Mouse (Mus musculus) ES-Bruce4 (cell line): ENCODE results near the gene Kirrel3. TPM values are rescaled to one million over a fixed set of nuclear protein-coding genes. Genes with fewer than 3 reads are reported as not detected.

Experiments
- H3K27ac ChIP-seq: 2 replicates; pipeline ENCODE4 v1.5.1; 2012; ENCODE audit warnings: low read length, inconsistent platforms; ENCODE audit not compliant: insufficient read depth
- H3K27me3 ChIP-seq: 2 replicates; pipeline ENCODE4 v1.6.1; 2012; ENCODE audit warnings: mild to moderate bottlenecking, low read length, inconsistent platforms; ENCODE audit not compliant: control insufficient read depth, poor library complexity, insufficient read depth, severe bottlenecking
- H3K36me3 ChIP-seq: 2 replicates; pipeline ENCODE4 v1.6.1; 2012; ENCODE audit warnings: inconsistent platforms, mild to moderate bottlenecking, low read length, moderate library complexity; ENCODE audit not compliant: control insufficient read depth, poor library complexity, insufficient read depth, severe bottlenecking
- H3K4me1 ChIP-seq: one replicate; pipeline ENCODE4 v1.8.1; 2011; ENCODE audit warnings: low read length; ENCODE audit not compliant: control insufficient read depth, insufficient read depth
- H3K4me3 ChIP-seq: 2 replicates; pipeline ENCODE4 v1.5.1; 2011; ENCODE audit warnings: low read depth, mild to moderate bottlenecking, low read length
- H3K9ac ChIP-seq: 2 replicates; pipeline ENCODE4 v1.6.1; 2012; ENCODE audit warnings: low read depth, mild to moderate bottlenecking, inconsistent platforms; ENCODE audit not compliant: poor library complexity, severe bottlenecking
- H3K9me3 ChIP-seq: replicated peaks from 2 replicates; pipeline ENCODE4 v1.6.1; 2012; ENCODE audit warnings: mild to moderate bottlenecking, low read length, inconsistent platforms; ENCODE audit not compliant: control insufficient read depth, poor library complexity, insufficient read depth, severe bottlenecking
- CTCF ChIP-seq: IDR thresholded peaks from one replicate; pipeline ENCODE4 v1.8.1; 2011; ENCODE audit warnings: low read depth, low read length
- EP300 ChIP-seq: IDR thresholded peaks from 2 replicates; pipeline ENCODE4 v1.6.1; 2011; ENCODE audit warnings: low read depth, low read length; ENCODE audit not compliant: insufficient read depth
- POLR2A ChIP-seq: IDR thresholded peaks from one replicate; pipeline ENCODE4 v1.8.1; 2011; ENCODE audit warnings: low read length; ENCODE audit not compliant: insufficient read depth
- polyA plus RNA-seq: library from polyadenylated mRNA; stranded (reverse); fragments of >200 nt; gene quantifications from 2 replicates; pipeline ENCODE4 v1.2.4, GENCODE M21; 2011; ENCODE audit warnings: low read depth; ENCODE audit not compliant: missing spikeins, insufficient read depth, insufficient read length

Kirrel3 gene
- 0.52 TPM in 1 of 2 replicates, not detected in the other for polyA plus RNA-seq

DNA sequence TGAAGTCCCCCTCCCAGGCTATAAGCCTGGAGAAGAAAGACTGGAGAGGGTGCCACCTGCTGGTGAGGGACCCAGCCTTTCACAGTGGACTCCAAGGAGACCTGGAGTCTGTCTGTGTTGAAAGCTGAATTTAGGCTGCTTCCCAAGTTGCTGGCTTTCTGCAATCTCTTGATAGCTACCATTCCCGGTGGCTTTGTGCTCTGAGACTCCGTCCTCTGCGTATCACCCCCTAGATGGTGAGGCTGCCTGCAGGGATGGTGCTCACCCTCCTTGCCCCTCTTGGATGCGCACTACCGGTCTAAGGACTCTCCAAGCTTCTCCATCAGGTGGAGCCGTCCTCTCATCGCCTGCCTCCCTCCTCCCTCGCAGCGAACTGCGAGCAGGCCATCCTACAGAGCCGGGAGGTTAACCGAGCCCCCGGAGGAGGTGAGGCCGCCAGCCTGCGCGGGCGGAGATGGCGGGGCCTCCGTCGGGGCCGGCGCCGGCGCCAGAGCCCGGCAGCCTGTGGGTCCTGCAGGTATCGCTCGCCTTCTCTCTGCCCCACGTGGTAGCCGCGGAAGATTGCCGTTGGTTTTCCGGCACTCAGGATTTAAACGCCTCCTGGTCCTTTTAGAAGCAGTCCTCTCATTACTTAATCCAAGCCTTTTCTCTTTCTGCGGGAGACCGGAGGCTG lies at the start of gene Kirrel3:
Gene Kirrel3, plus strand, starts transcription at position 136 of the 673 bp plus-strand sequence.
- Histone ChIP-seq H3K4me3 (peak within 1 kb of the TSS; percentile 52), H3K36me3 (no peaks in the 10 kb centered on the region), H3K9me3 (no peaks in the 10 kb centered on the region), H3K9ac (peak within 1 kb of the TSS; percentile 26), H3K4me1 (no peaks in the 10 kb centered on the region), H3K27me3 (peaks cover 11% of the 10 kb centered on the region; the same call in 1 of the 2 replicates), H3K27ac (no peak within 1 kb of the TSS)
- peak; percentile 40 for TF ChIP-seq CTCF
- TF ChIP-seq EP300: no peak

DNA sequence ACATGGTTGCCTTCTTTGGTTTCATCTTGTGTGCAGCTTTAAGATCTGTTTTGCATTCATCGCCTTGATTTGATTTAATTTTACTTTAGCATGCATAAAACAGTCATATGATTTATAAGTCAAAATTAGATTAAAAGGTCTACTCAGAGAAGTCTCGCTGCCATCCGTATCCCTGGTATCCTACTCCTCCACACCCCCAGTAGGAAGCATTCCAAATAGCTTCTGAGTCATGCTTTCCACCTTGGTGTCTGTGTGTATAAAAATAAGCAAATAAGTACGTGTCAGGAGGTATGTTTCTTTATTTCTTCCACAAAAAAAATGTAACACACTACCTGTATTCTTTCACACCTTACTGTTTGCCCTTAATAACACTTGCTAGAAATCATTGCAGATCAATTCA lies 45.0 kb upstream of the Kirrel3 start:
- Histone ChIP-seq H3K27me3 (peaks cover 3% of the 10 kb centered on the region; the same call in 1 of the 2 replicates), H3K4me3 (no peak overlapping the region), H3K4me1 (no peaks in the 10 kb centered on the region), H3K27ac (no peak overlapping the region), H3K9ac (no peak overlapping the region), H3K36me3 (no peaks in the 10 kb centered on the region), H3K9me3 (peaks cover 7% of the 10 kb centered on the region; the same call in 1 of the 2 replicates)
- TF ChIP-seq POLR2A (no peak), CTCF (no peak), EP300 (no peak)

DNA sequence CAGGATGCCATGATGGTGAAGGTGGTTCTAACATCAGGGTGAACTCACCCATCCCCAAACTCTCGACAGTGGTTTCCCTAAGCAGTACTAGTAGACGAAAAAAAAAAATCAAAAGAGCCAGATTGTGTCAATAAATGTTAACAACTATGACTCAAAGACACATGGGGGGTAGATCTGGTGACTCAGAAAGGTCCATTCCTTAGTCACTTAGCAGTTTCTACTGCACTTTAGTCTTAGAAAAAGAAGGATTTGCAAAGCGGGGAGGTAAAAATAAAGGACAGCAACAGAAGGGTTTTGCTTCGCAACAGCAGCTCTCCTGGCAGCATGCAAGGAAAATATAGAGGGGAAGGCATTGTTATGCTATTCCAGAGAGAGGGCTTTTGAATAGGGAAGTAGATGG lies 41.7 kb upstream of the Kirrel3 start:
- Histone ChIP-seq H3K27me3 (peaks cover 2% of the 10 kb centered on the region; the same call in 1 of the 2 replicates), H3K4me3 (no peak overlapping the region), H3K27ac (no peak overlapping the region), H3K4me1 (no peaks in the 10 kb centered on the region), H3K9me3 (peaks cover 1% of the 10 kb centered on the region; the same call in 1 of the 2 replicates), H3K36me3 (no peaks in the 10 kb centered on the region), H3K9ac (no peak overlapping the region)
- TF ChIP-seq CTCF (no peak), POLR2A (no peak), EP300 (no peak)

GRCm38 (mm10) chr9:34446497-34447350 lies 39.0 kb upstream of the Kirrel3 start:
- TF ChIP-seq EP300: no peak
- no peak for TF ChIP-seq POLR2A
- no peak for TF ChIP-seq CTCF
- H3K27ac ChIP-seq: no peak overlapping the region
- no peak overlapping the region for H3K4me3 ChIP-seq

GRCm38 (mm10) chr9:34447736-34448135 lies 38.0 kb upstream of the Kirrel3 start:
- Histone ChIP-seq H3K9ac (no peak overlapping the region), H3K4me3 (no peak overlapping the region)
- TF ChIP-seq POLR2A (no peak), CTCF (no peak), EP300 (no peak)

More at GRCm38 (mm10) chr9:34446497-34447350, 39.0 kb upstream of the Kirrel3 start:
- no peak overlapping the region for H3K9ac ChIP-seq
- no peaks in the 10 kb centered on the region for H3K4me1 ChIP-seq
- H3K27me3 ChIP-seq: peaks cover 1% of the 10 kb centered on the region; the same call in 1 of the 2 replicates
- no peaks in the 10 kb centered on the region for H3K9me3 ChIP-seq
- H3K36me3 ChIP-seq: no peaks in the 10 kb centered on the region

More at GRCm38 (mm10) chr9:34447736-34448135, 38.0 kb upstream of the Kirrel3 start:
- H3K9me3 ChIP-seq: no peaks in the 10 kb centered on the region
- H3K36me3 ChIP-seq: no peaks in the 10 kb centered on the region
- H3K27ac ChIP-seq: no peak overlapping the region
- no peaks in the 10 kb centered on the region for H3K4me1 ChIP-seq
- peaks cover 1% of the 10 kb centered on the region; the same call in 1 of the 2 replicates for H3K27me3 ChIP-seq
